Mouse (Mus musculus) heart, adult 2 months (tissue): Measurements from ENCODE around the gene Plppr3. TPM values are rescaled to one million over a fixed set of nuclear protein-coding genes. Genes with fewer than 3 reads are reported as not detected.
A peak's percentile ranks its signal among the peaks of the same experiment; 100 is the strongest.

Source experiments
- DNase-seq, 2 experiments: peaks; one replicate each; pipeline ENCODE4 v3.0.0; 2021
- H3K27ac ChIP-seq: fragments of 200-600 bp; 2 replicates; pipeline ENCODE4 v1.8.1; 2022
- H3K27me3 ChIP-seq: fragments of 200-500 bp; 2 replicates; pipeline ENCODE4 v1.6.1; 2012; ENCODE audit warnings: mild to moderate bottlenecking, low read length, inconsistent platforms, mixed read lengths; ENCODE audit not compliant: control insufficient read depth, insufficient read depth
- H3K36me3 ChIP-seq: fragments of 200-500 bp; 2 replicates; pipeline ENCODE4 v1.6.1; 2012; ENCODE audit warnings: low read length, inconsistent platforms; ENCODE audit not compliant: control insufficient read depth, insufficient read depth
- H3K4me1 ChIP-seq: fragments of 200-500 bp; 2 replicates; pipeline ENCODE4 v1.6.1; 2011; ENCODE audit warnings: low read length; ENCODE audit not compliant: control insufficient read depth, insufficient read depth
- H3K4me3 ChIP-seq: fragments of 200-600 bp; 2 replicates; pipeline ENCODE4 v1.8.1; 2022
- H3K79me2 ChIP-seq: fragments of 200-500 bp; replicated peaks from 2 replicates; pipeline ENCODE4 v1.6.1; 2012; ENCODE audit warnings: mild to moderate bottlenecking, inconsistent platforms, low read length, moderate library complexity, mixed read lengths; ENCODE audit not compliant: control insufficient read depth, insufficient read depth
- H3K9ac ChIP-seq: fragments of 200-500 bp; 2 replicates; pipeline ENCODE4 v1.6.1; 2012; ENCODE audit warnings: low read depth, mild to moderate bottlenecking, control low read depth, inconsistent platforms, low read length, mixed read lengths
- CTCF ChIP-seq: fragments of 200-600 bp; IDR thresholded peaks from 2 replicates; pipeline ENCODE4 v1.8.1; 2022; ENCODE audit warnings: antibody characterized with exemption, mild to moderate bottlenecking, moderate library complexity
- EP300 ChIP-seq: fragments of 200-500 bp; IDR thresholded peaks from 2 replicates; pipeline ENCODE4 v1.6.1; 2011; ENCODE audit warnings: low read depth, low read length, control low read depth; ENCODE audit not compliant: insufficient read depth
- POLR2A ChIP-seq: fragments of 200-500 bp; IDR thresholded peaks from 2 replicates; pipeline ENCODE4 v1.6.1; 2011; ENCODE audit warnings: mild to moderate bottlenecking, low read depth, low read length, control low read depth; ENCODE audit not compliant: insufficient read depth
- WGBS: fragments of 180-500 bp; shearing (Covaris S2); methylation state at CpG from one replicate; pipeline ENCODE4 v1.1.7; 2018; 5-methylcytosine and 5-hydroxymethylcytosine counted together
- intact Hi-C: fragments of 180-260 bp; cut with DNase I; formaldehyde crosslinking; loops from one replicate; pipeline ENCODE4 v1.15.1; 2025
- polyA plus RNA-seq: library from polyadenylated mRNA; depleted of rRNA; stranded (reverse); fragments of >200 nt; gene quantifications from 2 replicates; pipeline ENCODE4 v1.2.3, GENCODE M21; 2012
- total RNA-seq, 2 experiments: library from RNA; stranded (reverse); gene quantifications; 2 replicates each; pipeline ENCODE4 v1.2.3; 2021

Plppr3 gene
- total and polyA plus RNA-seq, 3 experiments = 0.20 to 0.80 (median 0.31) TPM

DNA sequence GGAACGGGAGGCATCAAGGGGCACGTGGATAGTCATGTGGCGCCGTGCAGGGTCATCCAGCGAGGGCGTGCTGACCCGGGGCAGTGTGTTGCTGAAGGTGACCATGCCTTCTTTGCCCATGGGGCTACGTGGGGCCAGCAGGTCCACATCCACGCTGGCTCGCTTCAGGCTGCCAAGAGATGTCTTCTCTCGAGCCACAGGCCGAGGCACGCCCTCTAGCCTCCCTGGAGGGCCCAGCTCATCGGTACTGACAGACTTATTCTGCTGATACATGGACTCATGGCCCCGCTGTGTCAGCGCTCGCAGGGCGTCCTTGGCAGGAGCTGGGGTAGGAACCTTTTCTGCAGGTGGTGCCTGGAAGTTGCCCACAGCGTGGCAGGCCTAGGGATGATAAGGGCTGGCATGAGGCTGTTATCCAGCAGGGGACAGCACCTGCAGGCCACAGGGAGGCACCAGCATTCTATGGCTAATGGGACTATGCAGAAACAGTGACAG is 8.6 kb downstream of the Plppr3 start:
- Histone ChIP-seq H3K4me3 (no peak overlapping the region), H3K27me3 (no peaks in the 10 kb centered on the region), H3K9ac (peak overlapping the region; percentile 16), H3K79me2 (no peaks in the 10 kb centered on the region), H3K36me3 (no peaks in the 10 kb centered on the region), H3K27ac (no peak overlapping the region), H3K4me1 (no peaks in the 10 kb centered on the region; the same call in 1 of the 2 replicates)
- intact Hi-C loops = loop anchor here (5.0 kb wide), 1 partner anchor 34 kb away; no protein-coding TSS in a partner anchor
- 23% methylated on average over 19 of the region's 19 CpGs for WGBS
- DNase-seq = peak; percentile 42 to 50
- TF ChIP-seq CTCF = peak; percentile 68
- TF ChIP-seq EP300 = no peak

DNA sequence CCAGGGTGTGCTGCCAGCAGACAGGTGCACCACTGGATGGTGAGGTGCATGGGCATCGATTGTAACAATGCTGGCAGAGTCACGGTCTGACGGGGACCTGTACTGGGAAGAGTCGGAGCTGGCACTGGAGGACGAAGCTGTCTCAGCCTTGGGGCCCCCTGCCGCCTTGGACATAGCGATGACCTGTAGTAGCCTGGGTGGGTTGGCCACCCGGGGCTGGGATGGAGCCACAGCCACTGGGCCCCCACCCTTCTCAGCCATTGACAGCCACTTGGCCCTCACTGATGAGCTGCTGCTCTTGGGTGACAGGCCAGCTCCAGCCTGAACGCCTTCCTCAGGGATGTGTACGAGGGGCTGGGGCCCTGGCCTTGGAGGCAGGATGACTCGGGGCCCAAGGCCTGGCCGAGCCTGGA is 9.2 kb downstream of the Plppr3 start:
- peaks cover 4% of the 10 kb centered on the region for H3K79me2 ChIP-seq
- TF ChIP-seq POLR2A = no peak
- no peak for TF ChIP-seq CTCF
- TF ChIP-seq EP300 = no peak
- H3K9ac ChIP-seq = peak overlapping the region; percentile 16; the same call in 1 of the 2 replicates
- intact Hi-C loops = loop anchor here (5.0 kb wide), 1 partner anchor 33 kb away; no protein-coding TSS in a partner anchor
- no peak overlapping the region for H3K27ac ChIP-seq
- WGBS = 42% methylated on average over 12 of the region's 12 CpGs
- no peaks in the 10 kb centered on the region for H3K27me3 ChIP-seq
- H3K4me1 ChIP-seq = no peaks in the 10 kb centered on the region; the same call in 1 of the 2 replicates
- no peak overlapping the region for H3K4me3 ChIP-seq
- no peaks in the 10 kb centered on the region for H3K36me3 ChIP-seq
- DNase-seq = no peak

DNA sequence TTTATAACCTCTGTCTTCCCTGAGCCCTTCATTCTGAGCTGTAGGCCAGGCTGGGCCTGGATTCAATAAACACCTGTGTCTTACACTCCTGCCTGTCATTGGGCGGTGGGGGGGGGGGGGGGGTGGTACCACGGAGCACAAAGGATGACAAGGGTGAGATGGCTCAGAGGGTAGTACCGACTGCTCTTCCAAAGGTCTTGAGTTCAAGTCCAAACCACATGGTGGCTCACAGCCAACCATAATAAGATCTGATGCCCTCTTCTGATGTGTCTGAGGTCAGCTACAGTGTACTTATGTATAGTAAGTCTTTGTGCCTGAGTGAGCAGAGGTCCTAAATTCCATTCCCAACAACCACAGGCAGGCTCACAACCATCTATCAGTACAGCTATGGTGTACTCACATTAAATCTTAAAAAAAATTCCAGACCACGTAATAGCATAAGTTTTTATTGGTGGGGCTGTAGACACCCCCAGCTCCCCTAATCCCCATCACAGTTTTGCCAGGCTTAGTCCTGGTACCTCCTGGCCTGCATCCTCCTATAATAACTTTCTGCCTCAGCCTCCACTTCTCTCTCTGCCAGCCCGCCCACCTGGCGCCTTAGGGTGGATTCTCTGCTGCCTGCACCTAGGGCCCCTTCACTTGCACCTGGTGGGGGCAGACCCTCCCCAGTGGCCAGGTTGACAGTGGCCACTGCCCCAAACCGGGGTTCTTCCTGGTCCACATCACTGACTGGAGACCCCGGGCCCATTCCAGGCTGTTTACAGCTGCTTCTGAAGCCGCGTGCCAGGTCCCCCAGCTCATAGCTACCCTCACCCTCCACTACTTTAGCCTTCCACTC is 9.9 kb downstream of the Plppr3 start:
- Histone ChIP-seq H3K79me2 (peaks cover 4% of the 10 kb centered on the region), H3K9ac (no peak overlapping the region), H3K4me3 (no peak overlapping the region), H3K27me3 (no peaks in the 10 kb centered on the region), H3K4me1 (peaks cover 3% of the 10 kb centered on the region), H3K27ac (no peak overlapping the region), H3K36me3 (no peaks in the 10 kb centered on the region)
- DNase-seq = no peak
- 64% methylated on average over 10 of the region's 10 CpGs for WGBS
- TF ChIP-seq CTCF (no peak), EP300 (no peak), POLR2A (no peak)
- intact Hi-C loops = loop anchor here (5.0 kb wide), 1 partner anchor 32 kb away; no protein-coding TSS in a partner anchor

DNA sequence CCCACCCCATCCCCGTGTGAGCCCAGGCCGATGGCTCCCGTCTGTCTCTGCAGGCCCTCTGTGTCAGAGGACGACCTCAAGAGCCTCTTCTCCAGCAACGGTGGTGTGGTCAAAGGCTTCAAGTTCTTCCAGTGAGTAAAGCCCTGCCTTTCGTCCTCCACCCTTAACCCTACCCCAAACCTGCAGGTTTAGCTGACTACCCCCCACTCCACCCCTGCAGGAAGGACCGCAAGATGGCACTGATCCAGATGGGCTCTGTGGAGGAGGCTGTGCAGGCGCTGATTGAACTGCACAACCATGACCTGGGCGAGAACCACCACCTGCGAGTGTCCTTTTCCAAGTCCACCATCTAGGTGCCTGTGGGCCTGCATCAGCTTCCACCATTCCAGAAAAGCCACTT is 11.5 kb downstream of the Plppr3 start:
- DNase-seq = no peak
- H3K4me1 ChIP-seq = peaks cover 13% of the 10 kb centered on the region
- H3K27ac ChIP-seq = no peak overlapping the region
- WGBS = 64% methylated on average over 10 of the region's 10 CpGs
- intact Hi-C loops = no loop called here
- H3K36me3 ChIP-seq = peaks cover 2% of the 10 kb centered on the region; the same call in 1 of the 2 replicates
- H3K27me3 ChIP-seq = no peaks in the 10 kb centered on the region
- H3K4me3 ChIP-seq = no peak overlapping the region
- H3K9ac ChIP-seq = no peak overlapping the region
- H3K79me2 ChIP-seq = peaks cover 4% of the 10 kb centered on the region
- TF ChIP-seq POLR2A = no peak
- TF ChIP-seq EP300 = no peak
- TF ChIP-seq CTCF = no peak

DNA sequence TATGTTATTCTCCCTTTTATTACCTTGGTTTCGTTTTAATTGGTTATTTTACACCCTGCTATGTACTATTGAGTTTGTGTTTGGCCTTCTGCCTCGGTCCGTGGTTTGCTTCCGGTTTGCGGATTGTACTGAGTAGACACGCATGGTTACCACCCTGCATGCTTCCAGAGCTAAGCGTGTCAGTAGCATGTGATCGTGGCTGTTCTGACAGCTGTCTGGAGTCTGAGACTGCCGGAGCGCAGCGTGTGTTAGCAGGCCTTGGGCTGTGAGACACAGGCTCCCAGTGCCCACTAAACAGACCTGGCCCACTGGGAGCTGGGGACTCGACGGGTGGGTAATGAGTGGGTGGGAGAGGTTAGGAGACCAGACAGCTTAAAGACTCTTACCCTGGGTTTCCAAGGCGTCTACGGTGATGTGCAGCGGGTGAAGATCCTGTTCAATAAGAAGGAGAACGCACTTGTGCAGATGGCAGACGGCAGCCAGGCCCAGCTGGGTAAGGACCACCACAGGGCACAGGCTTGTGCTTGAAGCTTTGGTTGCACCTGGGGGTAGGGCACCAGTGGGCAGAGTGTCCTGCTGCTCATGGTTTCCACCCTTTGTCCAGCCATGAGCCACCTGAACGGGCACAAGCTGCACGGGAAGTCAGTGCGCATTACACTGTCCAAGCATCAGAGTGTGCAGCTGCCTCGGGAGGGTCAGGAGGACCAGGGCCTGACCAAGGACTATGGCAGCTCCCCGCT is 12.2 kb downstream of the Plppr3 start:
- WGBS = 83% methylated on average over 23 of the region's 23 CpGs
- intact Hi-C loops = no loop called here
- no peaks in the 10 kb centered on the region for H3K27me3 ChIP-seq
- H3K79me2 ChIP-seq = peaks cover 4% of the 10 kb centered on the region
- H3K36me3 ChIP-seq = peaks cover 3% of the 10 kb centered on the region; the same call in 1 of the 2 replicates
- no peak overlapping the region for H3K27ac ChIP-seq
- H3K4me1 ChIP-seq = peaks cover 20% of the 10 kb centered on the region
- no peak for DNase-seq
- no peak overlapping the region for H3K4me3 ChIP-seq
- TF ChIP-seq EP300 (no peak), POLR2A (no peak), CTCF (no peak)
- no peak overlapping the region for H3K9ac ChIP-seq
